Mouse (Mus musculus) inflammation-experienced regulatory T-cells, adult 16 weeks (primary cell): ENCODE data around the gene Qser1. TPM values are rescaled to one million over a fixed set of nuclear protein-coding genes. Genes with fewer than 3 reads are reported as not detected.

Source experiments
- polyA plus RNA-seq: library from polyadenylated mRNA; unstranded; fragments of 100-300 nt; shearing (Covaris generic); gene quantifications from one replicate; pipeline ENCODE4 v1.2.1, GENCODE M21; 2017

Gene Qser1
- 1.1 TPM for polyA plus RNA-seq

GRCm38 (mm10) chr2:104816371-104816827, at the start of gene Qser1:
Gene Qser1 (minus strand): TSS chr2:104816760.

GRCm38 (mm10) chr2:104849276-104849990, 32.9 kb upstream of the Qser1 start, which contains the start of gene Prrg4:
Gene Prrg4 (minus strand): TSS chr2:104849876.

DNA sequence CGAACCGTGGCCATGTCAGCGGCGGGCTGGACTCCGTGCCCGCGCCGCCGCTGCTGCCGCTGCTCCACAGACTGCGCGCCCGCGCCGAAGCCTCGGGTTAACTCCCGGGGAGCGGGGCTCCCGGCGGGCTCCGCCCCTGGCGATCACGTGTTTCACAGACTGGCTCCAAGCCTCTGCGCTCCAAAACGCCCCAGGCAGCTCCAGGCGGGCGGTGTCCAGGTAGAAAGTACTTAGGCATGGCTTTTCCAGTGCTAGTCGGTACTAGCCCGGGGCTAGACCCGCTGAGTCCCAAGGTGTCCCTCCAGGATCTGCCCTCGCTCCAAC, 73.9 kb downstream of the Qser1 start, which contains the start of gene Depdc7:
TSS of gene Depdc7 (minus strand) at position 138 of the 324 bp plus-strand sequence.

GRCm38 (mm10) chr2:104716279-104716678, 100.3 kb downstream of the Qser1 start, which contains the start of gene Pin1rt1:
Gene Pin1rt1 (minus strand): TSS chr2:104716379.

DNA sequence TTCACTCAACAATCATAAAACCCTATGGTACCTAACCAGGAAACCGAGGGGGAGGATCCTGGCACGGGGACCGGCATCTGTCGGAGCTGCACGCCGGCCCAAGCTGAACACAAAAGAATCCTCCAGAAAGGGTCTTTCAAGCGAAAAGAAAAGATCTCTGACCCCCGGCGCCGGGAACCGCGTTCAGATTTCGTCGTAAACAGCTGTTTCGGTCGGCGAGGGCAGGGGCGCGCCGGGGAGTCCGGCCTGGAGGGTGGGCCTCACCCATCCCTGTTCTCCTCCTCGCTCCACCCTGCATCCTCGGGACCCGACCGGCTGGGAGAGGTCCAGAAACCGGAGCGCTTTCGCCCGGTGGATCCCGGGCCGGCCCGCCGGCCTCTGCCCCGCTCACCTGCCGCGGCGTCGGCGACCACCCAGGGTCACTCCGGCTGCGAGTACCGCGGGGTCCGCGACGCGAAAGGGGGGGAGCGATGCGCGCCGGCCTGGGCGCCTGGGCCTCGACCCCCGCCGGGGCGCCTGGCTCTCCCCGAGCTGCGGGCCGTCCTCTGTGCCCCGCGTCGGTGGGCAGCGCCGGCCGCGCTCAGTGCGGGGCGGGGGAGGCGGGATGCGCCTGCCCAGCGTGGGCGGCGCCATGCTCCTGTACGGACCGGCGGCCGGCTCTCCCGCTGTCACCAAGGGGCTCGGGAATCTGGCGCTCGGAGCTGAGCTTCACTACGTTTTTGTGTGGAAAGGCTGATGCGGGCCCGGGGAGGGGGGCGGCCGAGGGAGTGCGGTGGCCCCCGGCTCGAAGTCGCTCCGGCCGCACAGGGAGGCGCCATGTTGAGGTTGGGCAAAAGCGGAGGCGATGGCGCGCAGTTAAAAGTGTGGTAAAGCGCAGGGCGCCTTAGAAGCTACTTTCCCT, 104.7 kb downstream of the Qser1 start, which contains the start of gene Tcp11l1:
TSS of gene Tcp11l1 (minus strand) at position 585 of the 901 bp plus-strand sequence.

Other genes with a start within 250 kb of the Qser1 start
- gene Cstf3, start 226.2 kb downstream of the Qser1 start, polyA plus RNA-seq, result 80.8 TPM
- gene Tcp11l1, start 104.6 kb downstream of the Qser1 start, polyA plus RNA-seq, result 0.35 TPM
- not detected for gene Pin1rt1, start 100.4 kb downstream of the Qser1 start, polyA plus RNA-seq
- not detected for gene Depdc7, start 73.9 kb downstream of the Qser1 start, polyA plus RNA-seq
- gene Prrg4, start 33.1 kb upstream of the Qser1 start, polyA plus RNA-seq, result 3.5 TPM
- gene Ccdc73, start 51.0 kb upstream of the Qser1 start, polyA plus RNA-seq, result 1.6 TPM
- gene Eif3m, start 200.3 kb upstream of the Qser1 start, polyA plus RNA-seq, result 300 TPM